Comparison of ENCODE assay signal across 1 mouse cellular context in the genomic region with DNA sequence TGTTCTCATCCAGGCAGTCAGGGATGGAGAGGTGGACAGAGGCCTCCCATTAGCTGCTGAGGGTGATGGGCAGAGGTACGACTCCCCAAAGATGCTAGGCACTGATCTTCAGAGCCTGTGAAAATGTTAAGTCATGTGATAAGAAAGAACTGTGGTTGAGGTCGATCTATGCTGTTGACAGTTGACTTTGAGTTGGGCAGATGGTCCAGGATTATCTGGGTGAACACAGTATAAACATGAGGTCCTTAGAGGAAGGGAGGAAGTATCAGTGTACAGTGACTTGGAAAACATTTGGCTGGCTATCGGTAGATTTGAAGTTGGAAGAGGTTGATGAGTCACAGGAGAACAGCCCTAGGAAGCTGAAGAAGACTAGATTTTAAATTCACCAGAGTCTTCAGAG.
A peak's percentile ranks its signal among the peaks of the same experiment; 100 is the strongest.
TF ChIP-seq lines count a peak whose summit lies in the region.

No protein-coding gene starts in this region.

TF ChIP-seq in MEL, 35 proteins besides CTCF, POLR2A, EP300 and RAD21 (continued from another document):
- TF ChIP-seq ZKSCAN1 (IDR thresholded peaks at IDR 0.05; ENCODE audit: low read depth, low read length) (no peak), MAFK (IDR thresholded peaks at IDR 0.05; ENCODE audit: borderline replicate concordance, low read depth, low read length) (no peak), BHLHE40 (IDR thresholded peaks at IDR 0.05; ENCODE audit: borderline replicate concordance, low read depth, low read length) (peak; percentile 68), USF1 (IDR thresholded peaks at IDR 0.05; ENCODE audit: low read depth, low read length) (peak; percentile 68), UBTF (IDR thresholded peaks at IDR 0.05; ENCODE audit: borderline replicate concordance, insufficient read depth, low read depth, low read length) (no peak), ZC3H11A (IDR thresholded peaks at IDR 0.05; ENCODE audit: low read depth, low read length) (peak; percentile 6; the same call in 1 of the 2 replicates), GABPA (IDR thresholded peaks at IDR 0.05; ENCODE audit: low read depth, low read length) (no peak), SIN3A (IDR thresholded peaks at IDR 0.05; ENCODE audit: low read length) (peak; percentile 74), MYB (IDR thresholded peaks at IDR 0.05; ENCODE audit: low read depth, low read length) (peak; percentile 89), MXI1 (IDR thresholded peaks at IDR 0.05; ENCODE audit: low read depth, low read length) (no peak), POLR2AphosphoS2 (IDR thresholded peaks at IDR 0.05; ENCODE audit: low read length) (no peak), MAX (IDR thresholded peaks at IDR 0.05; ENCODE audit: low read length) (peak; percentile 56; the same call in 1 of the 2 replicates), POLR2AphosphoS5 (IDR thresholded peaks at IDR 0.05; ENCODE audit: borderline replicate concordance, low read depth, low read length) (no peak), ZMIZ1 (IDR thresholded peaks at IDR 0.05; ENCODE audit: low read depth, low read length) (no peak), RCOR1 (IDR thresholded peaks at IDR 0.05; ENCODE audit: low read depth, low read length) (peak; percentile 96), CHD2 (IDR thresholded peaks at IDR 0.05; ENCODE audit: low read length) (peak; percentile 54), ELF1 (IDR thresholded peaks at IDR 0.05; ENCODE audit: low read depth, low read length) (0 out of 2 replicates have a peak, but pooled peaks have one; percentile 9), TAL1 (IDR thresholded peaks at IDR 0.05; ENCODE audit: low read length) (peak; percentile 85), USF2 (IDR thresholded peaks at IDR 0.05; ENCODE audit: borderline replicate concordance in 1 of 2, insufficient read depth in 1 of 2, low read depth in 1 of 2, low read length in 2 of 2) (no peak), ZNF384 (IDR thresholded peaks at IDR 0.05; ENCODE audit: low read depth, low read length) (no peak), JUND (IDR thresholded peaks at IDR 0.05; ENCODE audit: low read depth, low read length) (no peak; the same call in 1 of the 2 replicates), GATA1 (IDR thresholded peaks at IDR 0.05; ENCODE audit: low read depth, low read length) (peak; percentile 91), E2F4 (IDR thresholded peaks at IDR 0.05; ENCODE audit: borderline replicate concordance, low read depth, low read length) (no peak), NRF1 (IDR thresholded peaks at IDR 0.05; ENCODE audit: insufficient read depth, low read depth, low read length, poor library complexity, severe bottlenecking) (no peak), MAZ (IDR thresholded peaks at IDR 0.05; ENCODE audit: low read depth, low read length) (no peak)
TF ChIP-seq in MEL: peak in this region for 15.
